Mouse (Mus musculus) neural tube, embryonic 11.5 days (tissue): Measurements from ENCODE around the gene Nub1. TPM values are rescaled to one million over a fixed set of nuclear protein-coding genes. Genes with fewer than 3 reads are reported as not detected.

Source experiments
- ATAC-seq: fragments of 200-750 bp; cut with Nextera tagmentation; 2 replicates; pipeline ENCODE4 v1.8.0; 2017; ENCODE audit warnings: moderate number of reproducible peaks, mild to moderate bottlenecking, moderate TSS enrichment, moderate library complexity; ENCODE audit not compliant: insufficient read depth, low FRiP score, low TSS enrichment
- DNase-seq: peaks from one replicate; pipeline ENCODE4 v3.0.0-alpha.2; 2015; ENCODE audit warnings: low spot score
- H3K27ac ChIP-seq: fragments of 300-500 bp; sonication (generic); 2 replicates; pipeline ENCODE4 v1.5.1; 2014; ENCODE audit warnings: low read depth, mild to moderate bottlenecking, low read length
- H3K27me3 ChIP-seq: fragments of 300-500 bp; sonication (generic); 2 replicates; pipeline ENCODE4 v1.6.1; 2014; ENCODE audit warnings: mild to moderate bottlenecking, low read length, mixed read lengths; ENCODE audit not compliant: control insufficient read depth, insufficient read depth
- H3K36me3 ChIP-seq: fragments of 300-500 bp; sonication (generic); 2 replicates; pipeline ENCODE4 v1.6.1; 2014; ENCODE audit warnings: mild to moderate bottlenecking, low read length, moderate library complexity, mixed read lengths; ENCODE audit not compliant: control insufficient read depth, insufficient read depth
- H3K4me1 ChIP-seq: fragments of 300-500 bp; sonication (generic); 2 replicates; pipeline ENCODE4 v1.6.1; 2014; ENCODE audit warnings: low read length, mixed read lengths; ENCODE audit not compliant: control insufficient read depth, insufficient read depth
- H3K4me2 ChIP-seq: fragments of 300-500 bp; sonication (generic); 2 replicates; pipeline ENCODE4 v1.6.1; 2014; ENCODE audit warnings: low read depth, mild to moderate bottlenecking, moderate library complexity
- H3K4me3 ChIP-seq: fragments of 300-500 bp; sonication (generic); 2 replicates; pipeline ENCODE4 v1.5.1; 2014; ENCODE audit warnings: low read depth, low read length
- H3K9ac ChIP-seq: fragments of 300-500 bp; sonication (generic); 2 replicates; pipeline ENCODE4 v1.6.1; 2014; ENCODE audit warnings: mild to moderate bottlenecking, low read length
- H3K9me3 ChIP-seq: fragments of 300-500 bp; sonication (generic); 2 replicates; pipeline ENCODE4 v1.6.1; 2016; ENCODE audit warnings: low read length; ENCODE audit not compliant: control insufficient read depth
- WGBS: fragments of 180-500 bp; shearing (Covaris S2); extraction: QIAGEN DNeasy Blood & Tissue Kit; methylation state at CpG from one replicate; pipeline ENCODE4 v1.1.7; 2014; 5-methylcytosine and 5-hydroxymethylcytosine counted together
- polyA plus RNA-seq: library from polyadenylated mRNA; unstranded; fragments of >200 nt; fragmentation: Nextera tagmentation; extraction: Ambion mirVana; gene quantifications from 2 replicates; pipeline ENCODE4 v1.2.1, GENCODE M21; 2014

The Nub1 gene
- polyA plus RNA-seq: 40.5 and 41.8 TPM in 2 replicates

DNA sequence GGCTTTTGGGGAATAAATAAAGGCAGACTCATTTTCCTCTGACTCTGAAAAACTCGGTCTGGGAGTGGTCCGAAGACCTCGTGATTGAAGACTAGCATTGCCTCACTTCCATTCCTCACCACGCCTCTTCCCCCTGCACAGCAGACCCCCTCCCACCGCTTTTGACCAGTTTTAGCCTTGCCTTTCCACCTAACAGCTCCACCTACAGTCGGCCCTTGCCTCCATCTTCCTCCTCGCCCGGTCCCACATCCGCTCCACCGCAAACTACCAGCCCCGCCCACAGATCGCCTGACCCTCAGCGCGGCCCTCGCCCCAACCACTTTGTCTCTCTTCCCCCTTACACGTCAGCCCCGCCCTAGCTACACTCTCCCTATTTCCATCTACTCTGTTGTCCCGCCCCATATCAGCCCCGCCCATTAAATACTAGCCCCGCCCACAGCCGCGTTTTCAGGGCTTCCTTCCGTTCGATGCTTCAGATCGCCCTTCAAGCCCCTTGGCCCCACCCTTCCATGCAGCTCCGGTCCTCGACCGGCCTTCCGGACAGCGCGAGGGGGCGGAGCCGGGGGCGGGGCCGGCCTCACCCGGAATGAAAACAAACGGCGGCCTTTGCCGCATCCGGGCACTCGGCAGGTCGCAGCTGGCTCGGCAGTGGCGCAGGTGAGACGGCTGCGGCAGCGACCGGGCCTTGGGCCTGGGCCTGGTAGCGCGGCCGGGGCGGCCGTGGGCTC, at the start of gene Nub1:
Nub1 (plus strand) TSS at position 167 of the 728 bp plus-strand sequence.
- WGBS: under 1% methylated on average over 53 of the region's 53 CpGs
- peak; percentile 99 for DNase-seq

DNA sequence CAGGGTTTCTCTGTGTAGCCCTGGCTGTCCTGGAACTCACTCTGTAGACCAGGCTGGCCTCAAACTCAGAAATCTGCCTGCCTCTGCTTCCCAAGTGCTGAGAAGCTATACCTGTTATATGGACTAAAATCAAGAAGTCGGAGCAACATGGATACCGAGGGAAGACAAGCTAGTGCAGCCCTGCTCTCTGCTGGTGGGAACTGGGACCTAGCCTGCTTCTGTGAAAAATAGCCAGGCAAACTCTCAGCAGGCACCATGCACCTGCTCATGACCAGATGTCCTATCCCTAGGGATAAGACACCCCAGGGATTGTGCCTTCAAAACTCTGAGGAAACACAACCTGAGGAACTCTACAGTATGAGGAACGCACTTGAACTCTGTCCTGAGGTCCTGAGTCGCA, 48.3 kb upstream of the Nub1 start:
- Histone ChIP-seq H3K4me1 (no peaks in the 10 kb centered on the region), H3K4me3 (no peak overlapping the region), H3K9me3 (no peaks in the 10 kb centered on the region), H3K36me3 (no peaks in the 10 kb centered on the region), H3K9ac (no peak overlapping the region), H3K27me3 (no peaks in the 10 kb centered on the region), H3K27ac (no peak overlapping the region), H3K4me2 (no peak overlapping the region)
- DNase-seq: no peak
- ATAC-seq: no peak
- WGBS: 77% methylated on average over 4 of the region's 4 CpGs

More for the DNA sequence above, at the start of gene Nub1:
- H3K9me3 ChIP-seq: no peaks in the 10 kb centered on the region
- H3K4me2 ChIP-seq: peak within 1 kb of the TSS; percentile 60
- H3K36me3 ChIP-seq: no peaks in the 10 kb centered on the region
- no peaks in the 10 kb centered on the region for H3K27me3 ChIP-seq
- H3K4me1 ChIP-seq: 0 out of 2 replicates have a peak, but pooled peaks cover 3% of the 10 kb centered on the region
- H3K9ac ChIP-seq: peak within 1 kb of the TSS; percentile 67
- peak within 1 kb of the TSS; percentile 71 for H3K4me3 ChIP-seq
- ATAC-seq: peak; percentile 97
- H3K27ac ChIP-seq: peak within 1 kb of the TSS; percentile 92

DNA sequence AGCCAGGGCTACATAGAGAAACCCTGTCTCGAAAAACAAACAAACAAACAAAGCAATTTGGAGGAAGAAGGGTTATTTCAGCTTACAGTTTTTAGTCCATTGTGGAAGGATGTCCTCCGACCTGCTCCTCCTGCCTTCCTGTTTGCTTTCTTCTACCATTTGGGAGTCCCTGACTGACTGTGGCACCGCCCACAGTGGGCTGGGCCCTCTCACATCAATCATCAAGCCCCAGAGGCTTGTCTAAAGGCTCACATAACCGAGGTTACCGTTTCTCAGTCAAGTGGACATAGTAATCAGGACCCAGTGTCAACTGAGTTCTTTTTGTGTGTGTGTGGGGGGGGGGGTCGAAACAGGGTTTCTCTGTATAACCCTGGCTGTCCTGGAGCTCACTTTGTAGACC, 47.2 kb upstream of the Nub1 start:
- DNase-seq: no peak
- Histone ChIP-seq H3K27me3 (no peaks in the 10 kb centered on the region), H3K4me1 (no peaks in the 10 kb centered on the region), H3K9ac (no peak overlapping the region), H3K36me3 (no peaks in the 10 kb centered on the region), H3K4me3 (no peak overlapping the region), H3K4me2 (no peak overlapping the region), H3K9me3 (no peaks in the 10 kb centered on the region), H3K27ac (no peak overlapping the region)
- 59% methylated on average over 6 of the region's 6 CpGs for WGBS
- ATAC-seq: no peak

DNA sequence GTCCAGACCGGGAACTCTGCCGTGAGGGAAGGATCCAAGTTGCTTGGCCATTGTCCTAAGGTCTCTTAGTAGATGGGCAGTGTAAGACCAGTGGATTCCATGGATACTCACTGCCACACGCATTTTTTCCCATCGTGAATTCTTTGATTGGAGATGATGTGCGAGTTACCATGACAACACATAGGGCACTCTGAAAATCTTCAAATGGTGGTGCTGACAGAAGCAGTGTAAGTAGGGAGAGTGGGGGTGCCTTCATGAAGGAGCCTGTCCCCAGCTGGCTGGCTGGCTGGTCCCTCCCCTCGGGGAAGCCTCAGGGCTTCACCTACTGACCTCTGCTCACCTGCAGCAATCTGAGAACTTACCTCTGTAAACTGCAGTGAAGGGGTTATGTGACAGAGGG, 46.3 kb upstream of the Nub1 start:
- DNase-seq (no peak), ATAC-seq (no peak)
- Histone ChIP-seq H3K4me3 (no peak overlapping the region), H3K4me2 (no peak overlapping the region), H3K27me3 (no peaks in the 10 kb centered on the region), H3K36me3 (no peaks in the 10 kb centered on the region), H3K9ac (no peak overlapping the region), H3K9me3 (no peaks in the 10 kb centered on the region), H3K4me1 (no peaks in the 10 kb centered on the region), H3K27ac (no peak overlapping the region)
- WGBS: 75% methylated on average over 6 of the region's 6 CpGs

DNA sequence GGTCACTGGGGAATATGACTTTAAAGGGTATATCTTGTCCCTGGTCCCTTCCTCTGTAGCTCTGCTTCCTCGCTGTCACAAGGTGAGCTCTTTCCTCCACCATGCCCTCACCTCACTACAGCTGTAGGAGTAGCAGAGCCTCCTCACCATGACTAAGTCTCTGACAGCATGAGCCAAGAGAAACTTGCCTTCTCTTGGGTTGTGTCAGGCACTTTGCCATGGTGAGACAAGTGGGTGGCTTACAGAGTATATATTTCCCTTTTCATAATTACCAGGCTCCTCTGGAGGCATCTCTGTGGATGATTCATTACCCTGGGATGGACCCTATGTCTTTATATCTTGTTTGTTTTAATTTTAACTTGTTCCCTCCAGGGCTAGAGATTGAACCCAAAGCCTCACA, 39.9 kb upstream of the Nub1 start:
- DNase-seq: no peak
- Histone ChIP-seq H3K4me3 (no peak overlapping the region), H3K9me3 (no peaks in the 10 kb centered on the region), H3K4me2 (no peak overlapping the region), H3K9ac (no peak overlapping the region), H3K4me1 (no peaks in the 10 kb centered on the region), H3K27me3 (no peaks in the 10 kb centered on the region), H3K36me3 (no peaks in the 10 kb centered on the region), H3K27ac (no peak overlapping the region)
- 91% methylated on average over 1 of the region's 1 CpGs for WGBS
- no peak for ATAC-seq

DNA sequence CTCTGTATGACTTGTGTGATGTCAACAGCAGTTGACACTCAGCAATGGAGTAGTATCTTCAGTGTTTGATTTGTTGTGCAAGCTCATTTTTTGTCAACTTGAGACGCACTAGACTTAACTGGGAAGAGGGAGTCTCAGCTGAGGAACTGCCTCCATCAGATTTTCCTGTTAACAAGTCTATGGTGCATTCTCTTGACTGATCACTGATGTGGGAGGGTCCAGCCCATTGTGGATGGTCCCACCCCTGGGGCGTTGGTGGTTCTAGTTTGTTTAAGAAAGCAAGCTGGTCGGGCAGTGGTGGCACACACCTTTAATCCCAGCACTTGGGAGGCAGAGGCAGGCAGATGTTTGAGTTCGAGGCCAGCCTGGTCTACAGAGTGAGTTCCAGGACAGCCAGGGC, 36.1 kb upstream of the Nub1 start:
- Histone ChIP-seq H3K36me3 (no peaks in the 10 kb centered on the region), H3K27me3 (no peaks in the 10 kb centered on the region), H3K4me1 (no peaks in the 10 kb centered on the region), H3K9me3 (no peaks in the 10 kb centered on the region), H3K27ac (no peak overlapping the region), H3K4me3 (no peak overlapping the region), H3K4me2 (no peak overlapping the region), H3K9ac (no peak overlapping the region)
- DNase-seq (no peak), ATAC-seq (no peak)
- WGBS: 70% methylated on average over 4 of the region's 4 CpGs

DNA sequence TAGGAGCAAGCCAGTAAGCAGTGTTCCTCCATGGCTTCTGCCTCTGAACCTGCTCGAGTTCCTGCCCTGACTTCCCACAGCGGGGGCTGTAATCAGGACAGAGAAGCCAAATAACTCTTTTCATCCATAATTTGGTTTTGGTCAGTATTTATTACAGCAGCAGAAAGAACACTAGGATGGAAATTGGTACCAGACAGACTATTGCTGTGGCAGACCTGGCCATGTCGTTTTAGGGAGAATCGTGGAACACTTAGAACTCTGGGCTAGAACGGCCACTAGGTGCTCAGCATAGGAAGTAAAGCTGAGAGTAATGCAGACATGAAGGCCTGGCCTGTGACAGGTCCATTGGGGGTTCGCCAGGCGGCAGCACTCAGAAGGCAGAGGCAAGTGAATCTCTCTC, 35.6 kb upstream of the Nub1 start:
- no peaks in the 10 kb centered on the region for H3K27me3 ChIP-seq
- no peak overlapping the region for H3K27ac ChIP-seq
- ATAC-seq (no peak), DNase-seq (no peak)
- H3K36me3 ChIP-seq: no peaks in the 10 kb centered on the region
- no peak overlapping the region for H3K9ac ChIP-seq
- H3K4me1 ChIP-seq: no peaks in the 10 kb centered on the region
- 79% methylated on average over 7 of the region's 7 CpGs for WGBS
- no peak overlapping the region for H3K4me3 ChIP-seq
- no peak overlapping the region for H3K4me2 ChIP-seq
- no peaks in the 10 kb centered on the region for H3K9me3 ChIP-seq

DNA sequence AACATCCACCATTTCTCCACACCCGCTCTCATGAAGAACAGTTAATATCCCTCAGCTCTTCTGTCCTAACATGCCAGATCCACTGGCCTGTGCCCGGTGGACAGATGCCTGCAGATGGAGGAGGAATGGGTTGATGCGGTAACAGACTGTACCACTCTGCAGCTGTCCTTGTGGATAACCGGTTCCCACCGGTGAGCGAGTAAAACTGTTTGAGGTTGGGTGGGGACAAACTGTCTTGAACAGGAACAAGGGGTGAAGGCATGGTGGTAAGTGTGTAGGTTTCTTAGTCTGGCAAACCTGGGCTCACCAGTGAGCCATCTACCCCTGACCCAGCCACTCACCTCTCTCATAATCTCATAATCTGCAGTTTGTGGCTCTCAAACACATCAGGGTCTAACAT, 34.0 kb upstream of the Nub1 start:
- no peak overlapping the region for H3K27ac ChIP-seq
- H3K9ac ChIP-seq: no peak overlapping the region
- ATAC-seq: no peak
- H3K36me3 ChIP-seq: no peaks in the 10 kb centered on the region
- H3K4me3 ChIP-seq: no peak overlapping the region
- H3K9me3 ChIP-seq: no peaks in the 10 kb centered on the region
- no peak overlapping the region for H3K4me2 ChIP-seq
- H3K27me3 ChIP-seq: no peaks in the 10 kb centered on the region
- no peaks in the 10 kb centered on the region for H3K4me1 ChIP-seq
- 80% methylated on average over 6 of the region's 6 CpGs for WGBS
- no peak for DNase-seq
